Mouse (Mus musculus) induced T-regulatory cell, adult 2 months (primary cell): ENCODE measurements around the gene Olfr741.

Experiments
- DNase-seq: peaks from one replicate; pipeline ENCODE4 v3.0.0-alpha.2; 2012; ENCODE audit warnings: low read depth

The Olfr741 gene

DNA sequence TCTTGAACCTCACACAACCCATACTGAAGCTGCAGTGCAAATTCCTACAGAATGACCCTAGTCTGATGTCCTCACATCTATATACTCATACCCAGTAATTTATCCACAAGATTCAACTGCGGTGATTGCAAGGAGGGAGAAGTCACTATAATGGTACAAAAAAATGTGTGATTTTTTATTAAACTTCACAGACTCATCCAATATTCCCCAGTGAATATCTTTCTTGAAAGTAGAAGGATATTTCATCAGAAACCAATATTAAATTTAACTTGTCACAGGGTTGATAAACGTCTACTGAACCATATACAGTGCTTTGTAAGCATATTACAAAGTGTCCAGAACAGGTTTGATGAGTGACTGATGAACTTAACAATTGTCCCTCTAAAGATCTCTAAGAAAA lies at the start of gene Olfr741:
Olfr741 (plus strand) TSS at position 301 of the 400 bp plus-strand sequence.
- DNase-seq: no peak

DNA sequence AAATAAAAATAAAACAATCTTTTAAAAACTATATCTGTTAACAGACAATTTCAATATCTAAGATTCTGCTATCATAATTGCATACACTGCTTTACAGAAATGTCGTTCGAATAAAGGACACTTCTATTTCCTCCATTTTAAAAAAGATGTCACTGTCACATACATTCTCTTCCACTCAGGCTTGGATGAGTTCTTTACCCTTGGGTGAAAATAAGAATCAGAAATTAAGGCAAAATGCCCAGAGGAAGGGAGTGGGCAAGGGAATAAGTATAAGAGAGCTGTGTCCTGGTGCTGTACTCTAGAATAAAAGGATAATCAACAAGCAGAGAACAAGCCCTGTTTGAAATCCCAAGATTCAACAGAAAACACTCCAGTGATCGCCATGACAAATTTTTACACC lies 27.3 kb upstream of the Olfr741 start, which contains the start of gene Olfr740:
Olfr740 (plus strand) TSS at position 301 of the 400 bp plus-strand sequence.
- DNase-seq: no peak

DNA sequence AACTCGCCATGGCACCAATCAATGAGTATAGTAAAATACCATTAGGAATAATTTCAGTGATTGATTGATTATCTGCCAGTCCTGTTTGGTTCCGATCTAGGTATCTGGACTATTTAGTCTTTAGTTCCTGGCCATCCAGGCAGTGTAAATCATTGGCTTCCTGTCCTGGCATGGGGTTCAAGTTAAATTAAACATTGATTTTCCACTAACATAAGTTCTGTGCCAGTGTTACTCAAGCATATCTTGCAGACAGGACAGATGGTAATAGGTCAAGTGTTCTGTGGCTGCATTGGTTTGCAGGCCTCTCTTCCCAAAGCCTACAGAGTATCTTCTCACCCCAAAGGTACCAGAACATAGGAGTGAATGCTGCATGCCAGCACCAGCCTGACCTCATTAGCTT lies 5.9 kb downstream of the Olfr741 start:
- DNase-seq: no peak

DNA sequence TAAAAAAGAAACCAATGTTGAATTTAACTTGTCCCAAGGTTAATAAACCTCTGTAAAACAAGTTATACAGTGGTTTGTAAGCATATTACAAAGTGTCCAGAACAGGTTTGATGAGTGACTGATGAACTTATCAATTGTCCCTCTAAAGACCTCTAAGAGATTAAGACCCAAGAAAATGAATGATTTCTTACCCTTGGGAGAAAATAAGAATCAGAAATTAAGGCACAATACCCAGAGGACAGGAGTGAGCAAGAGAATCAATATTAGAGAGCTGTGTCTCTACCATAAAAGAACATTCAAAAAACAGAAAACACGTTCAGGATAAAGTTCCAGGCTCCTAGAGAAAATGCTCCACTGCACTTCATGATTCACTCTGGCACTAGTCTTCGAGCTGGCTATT lies 30.8 kb downstream of the Olfr741 start, which contains the start of gene Olfr742:
Olfr742 (plus strand) TSS at position 301 of the 400 bp plus-strand sequence.
- no peak for DNase-seq

DNA sequence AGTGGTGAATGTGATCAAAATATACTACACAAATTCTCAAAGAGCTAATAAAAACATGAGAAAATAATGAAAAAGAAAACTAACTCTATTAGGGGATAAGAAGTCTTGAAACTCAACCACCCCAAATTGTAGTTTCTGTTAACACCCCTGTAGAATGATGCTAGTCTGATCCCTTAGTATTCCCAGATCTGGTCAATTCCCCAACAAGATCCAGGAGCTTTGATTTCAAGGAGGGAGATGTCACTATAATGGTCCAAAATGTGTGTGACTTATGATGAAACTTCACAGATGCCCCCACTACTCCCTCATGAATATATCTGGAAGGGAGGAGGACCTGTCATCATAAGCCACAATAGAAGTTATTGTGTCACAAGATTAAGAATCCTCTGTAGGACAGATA lies 49.0 kb downstream of the Olfr741 start, which contains the start of gene Olfr743:
Olfr743 (plus strand) TSS at position 301 of the 400 bp plus-strand sequence.
- no peak for DNase-seq
